Mouse (Mus musculus): ENCODE measurements at regions not wholly inside any gene's neighbourhood (a gene's known extent, or its start where the extent isn't known, plus 50 kb on each side); places are given as distances from the start of the nearest gene placed in this dataset.
A peak's percentile ranks its signal among the peaks of the same experiment; 100 is the strongest.

DNA sequence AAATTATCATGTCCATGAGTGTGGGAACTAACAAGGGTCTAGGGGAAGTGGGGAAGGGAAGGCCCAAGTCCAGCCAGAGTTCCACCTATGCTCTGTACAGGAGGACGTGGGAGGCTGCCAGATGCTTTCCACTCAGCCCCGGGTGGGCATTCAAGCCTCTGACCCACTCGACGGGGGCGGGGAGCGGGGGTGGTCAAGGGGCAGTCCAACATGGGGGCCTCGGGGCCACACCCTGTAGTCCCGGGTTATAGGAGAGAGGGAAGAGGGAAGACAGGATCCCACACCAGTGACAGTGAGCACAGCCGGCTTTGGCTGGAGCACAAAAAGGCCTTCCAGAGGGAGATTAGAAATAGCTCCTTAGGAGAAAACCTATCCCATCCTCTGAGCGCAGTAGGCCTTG lies 283.1 kb upstream of the Ddi1 start:
- DNase-seq (ENCODE audit: low spot score) = peak; percentile 42

DNA sequence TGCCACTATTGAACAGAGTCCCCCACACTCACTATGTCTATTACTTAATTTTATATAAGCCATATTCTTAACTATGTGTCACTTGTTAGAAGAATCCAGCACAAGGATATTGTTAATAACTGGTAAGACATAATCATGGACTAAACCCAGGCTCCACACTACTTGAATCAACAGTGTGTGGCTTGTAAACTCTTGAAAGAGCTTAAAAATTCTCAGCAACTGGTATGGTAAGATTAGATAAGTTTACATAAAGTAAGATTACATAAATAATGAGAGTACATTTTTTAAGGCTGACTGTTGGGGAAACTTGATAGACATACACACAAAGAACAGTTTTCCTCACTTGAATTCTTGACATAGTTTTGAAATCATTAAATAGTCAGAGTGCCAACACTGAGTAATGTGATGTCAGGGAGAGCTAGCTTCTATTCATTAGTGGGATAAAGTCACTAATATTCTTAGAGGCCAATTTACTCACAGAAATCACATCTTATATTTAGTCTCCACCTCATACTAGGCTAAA lies 270.6 kb upstream of the Ddi1 start:
- no peak for DNase-seq (ENCODE audit: low spot score)

GRCm38 (mm10) chr9:6528836-6529235 lies 259.2 kb upstream of the Ddi1 start:
- no peak for DNase-seq (ENCODE audit: low spot score)

DNA sequence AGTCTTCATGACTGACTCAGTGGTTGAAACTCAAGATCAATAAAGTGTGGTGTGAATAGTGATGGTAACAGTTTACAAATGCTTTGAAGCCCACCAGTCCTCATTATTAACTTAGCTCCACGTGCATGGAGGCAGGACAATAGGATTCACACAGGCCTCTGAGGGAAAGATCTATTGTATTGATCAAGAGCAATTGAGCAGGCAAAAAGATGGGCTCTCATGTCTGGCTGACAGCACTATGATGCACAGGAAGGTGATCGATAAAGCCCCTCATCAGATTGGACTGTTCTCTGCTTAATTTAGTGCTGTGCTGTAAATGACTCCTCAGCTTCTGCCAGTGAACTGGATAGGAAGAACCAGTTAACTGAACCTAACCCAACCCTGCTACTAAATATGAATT lies 247.5 kb upstream of the Ddi1 start:
- DNase-seq (ENCODE audit: low spot score) = no peak

DNA sequence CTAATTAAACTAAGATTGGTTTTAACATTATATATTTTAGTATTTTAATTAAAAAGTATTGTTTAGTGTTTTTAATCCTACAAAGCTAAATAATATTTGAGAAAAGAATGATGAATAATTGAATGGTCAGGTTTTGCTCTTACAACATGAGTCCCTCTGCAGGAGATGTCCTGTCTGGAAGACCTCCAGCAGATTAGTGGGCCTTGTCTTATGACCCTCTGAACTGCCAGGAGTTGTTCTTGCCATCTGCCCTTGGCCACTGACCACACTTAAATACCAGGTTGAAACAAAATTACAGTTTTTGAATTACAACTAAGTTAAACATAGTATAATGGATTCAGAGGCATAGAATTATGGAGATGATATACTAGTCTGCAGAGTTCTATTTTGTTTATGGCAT lies 228.1 kb upstream of the Ddi1 start:
- no peak for DNase-seq (ENCODE audit: low spot score)

- no peak for DNase-seq (ENCODE audit: low spot score)
Observed at GRCm38 (mm10) chr9:6480401-6480800, 210.8 kb upstream of the Ddi1 start.

GRCm38 (mm10) chr9:6454542-6454941 lies 184.9 kb upstream of the Ddi1 start:
- no peak for DNase-seq (ENCODE audit: low spot score)

DNA sequence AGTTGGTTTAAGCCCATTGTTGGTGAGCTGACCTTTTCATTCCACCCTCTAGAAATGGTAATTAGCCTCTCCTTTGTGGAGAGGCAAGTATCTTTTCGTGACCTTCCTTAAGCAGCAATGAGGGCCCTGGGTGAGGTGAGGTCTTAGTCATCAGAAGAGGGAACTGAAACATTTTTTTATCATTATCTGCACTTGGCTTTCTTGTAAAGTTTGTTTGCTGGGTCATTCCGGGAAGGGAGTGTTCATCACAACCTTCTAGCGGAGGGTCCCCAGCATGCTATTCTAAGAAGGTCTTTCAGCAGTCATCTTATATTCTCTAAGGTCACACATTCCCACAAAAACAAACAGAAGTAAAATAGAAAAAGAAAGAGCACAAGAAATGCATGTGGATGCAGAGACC lies 165.6 kb upstream of the Ddi1 start:
- no peak for DNase-seq (ENCODE audit: low spot score)

DNA sequence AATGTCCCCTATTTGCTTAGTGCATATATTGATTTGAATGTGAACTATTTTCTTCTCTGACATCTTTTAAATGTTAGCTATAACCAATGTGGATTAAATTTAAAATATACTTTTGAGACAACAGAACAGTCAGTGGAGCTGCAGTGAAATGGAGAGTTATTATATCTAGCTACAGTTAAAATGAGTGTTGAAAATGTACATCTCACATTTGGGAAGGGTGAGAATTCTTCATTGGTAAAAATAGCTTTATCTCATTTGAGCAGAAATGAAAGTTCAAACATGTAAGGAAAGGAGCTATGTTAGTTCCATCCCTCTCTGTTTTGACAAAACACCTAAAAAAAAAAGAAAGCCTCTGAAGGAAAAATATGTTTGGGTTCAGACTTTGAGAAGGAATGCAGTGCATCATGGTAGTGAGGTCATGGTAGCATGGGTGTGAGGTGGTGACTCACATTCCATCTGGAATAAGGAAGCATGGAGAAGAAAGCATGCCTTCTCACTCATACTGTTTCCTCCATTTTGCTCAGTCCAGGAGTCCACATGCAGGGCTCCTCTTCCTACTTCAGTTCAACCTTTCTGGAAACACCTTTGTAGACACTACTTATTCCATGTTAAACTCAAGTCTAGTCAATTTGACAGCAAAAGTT lies 164.3 kb upstream of the Ddi1 start:
- DNase-seq (ENCODE audit: low spot score) = no peak

- no peak for DNase-seq (ENCODE audit: low spot score)
Observed at GRCm38 (mm10) chr9:6430859-6431258, 161.2 kb upstream of the Ddi1 start.

DNA sequence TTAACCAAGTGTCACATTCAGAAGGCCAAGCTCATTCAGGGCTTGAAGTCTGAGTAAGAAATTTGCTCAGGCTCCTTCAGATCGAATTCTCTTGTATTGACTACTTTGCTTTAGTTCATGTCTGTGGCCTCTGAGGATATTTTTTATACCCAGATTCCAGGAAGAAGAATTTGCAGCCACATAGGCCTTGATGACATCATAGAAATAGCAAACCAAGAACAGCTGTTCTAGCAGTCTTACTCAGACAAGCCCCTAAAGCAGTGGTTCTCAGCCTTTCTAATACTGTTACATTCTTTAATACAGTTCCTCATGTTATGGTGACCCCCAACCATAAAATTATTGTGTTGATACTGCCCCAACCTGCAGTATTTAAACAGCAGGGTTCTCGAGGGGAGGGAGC lies 160.8 kb upstream of the Ddi1 start:
- DNase-seq (ENCODE audit: low spot score) = no peak

Data from testis, postnatal 10 days (tissue).